Mouse (Mus musculus) CH12.LX (cell line): Measurements from ENCODE around the gene Cuta. TPM values are rescaled to one million over a fixed set of nuclear protein-coding genes. Genes with fewer than 3 reads are reported as not detected.
A peak's percentile ranks its signal among the peaks of the same experiment; 100 is the strongest.

Source experiments
- DNase-seq: peaks from one replicate; pipeline ENCODE4 v3.0.0-alpha.2; 2013; ENCODE audit errors: extremely low read depth
- H3K27ac ChIP-seq: 2 replicates; pipeline ENCODE4 v1.5.1; 2012; ENCODE audit warnings: low read depth, mild to moderate bottlenecking, control low read depth, moderate library complexity; ENCODE audit not compliant: insufficient read depth
- H3K27me3 ChIP-seq: replicated peaks from 2 replicates; pipeline ENCODE3; 2012; ENCODE audit warnings: inconsistent platforms
- H3K36me3 ChIP-seq, 2 experiments: replicated peaks in 1 of 2; 2 replicates each; pipeline versions ENCODE3 to v1.6.1; 2012; ENCODE audit warnings: inconsistent platforms in 1 of 2, low read length in 1 of 2, mild to moderate bottlenecking in 1 of 2, mixed read lengths in 1 of 2, moderate library complexity in 1 of 2; ENCODE audit not compliant: control insufficient read depth in 1 of 2, insufficient read depth in 1 of 2
- H3K4me1 ChIP-seq, 2 experiments: 2 replicates each; pipeline ENCODE4 v1.6.1; 2012; ENCODE audit warnings: inconsistent platforms in 1 of 2, moderate library complexity in 1 of 2; ENCODE audit not compliant: insufficient read depth in 2 of 2, control insufficient read depth in 1 of 2
- H3K4me2 ChIP-seq: 2 replicates; pipeline ENCODE4 v1.6.1; 2012; ENCODE audit warnings: low read depth, mild to moderate bottlenecking, control low read depth; ENCODE audit not compliant: poor library complexity, insufficient read depth, severe bottlenecking
- H3K4me3 ChIP-seq, 3 experiments: fragments of 150-350 bp in 1 of 3; sonication (generic) in 1 of 3; replicated peaks in 1 of 3; 2 replicates each; pipeline versions ENCODE3 to v1.5.1; 2011 to 2012; ENCODE audit warnings: low read depth in 2 of 3, low read length in 2 of 3, mild to moderate bottlenecking in 2 of 3, moderate library complexity in 2 of 3, control low read depth in 1 of 3, improper control_type of control experiment in 1 of 3, inconsistent platforms in 1 of 3, mixed read lengths in 1 of 3; ENCODE audit not compliant: poor library complexity in 1 of 3
- H3K79me2 ChIP-seq: replicated peaks from 2 replicates; pipeline ENCODE4 v1.6.1; 2012; ENCODE audit warnings: mild to moderate bottlenecking, moderate library complexity; ENCODE audit not compliant: control insufficient read depth, poor library complexity, insufficient read depth, severe bottlenecking; ENCODE audit errors: extremely low read depth
- H3K9ac ChIP-seq: 2 replicates; pipeline ENCODE4 v1.6.1; 2012; ENCODE audit warnings: low read depth, mild to moderate bottlenecking, control low read depth, moderate library complexity; ENCODE audit not compliant: insufficient read depth
- H3K9me3 ChIP-seq: replicated peaks from 2 replicates; pipeline ENCODE3; 2012; ENCODE audit warnings: low read length, inconsistent platforms, mixed read lengths
- BHLHE40 ChIP-seq: IDR thresholded peaks from 2 replicates; pipeline ENCODE4 v1.6.1; 2011; ENCODE audit warnings: mild to moderate bottlenecking, low read depth, low read length, improper control_type of control experiment
- CTCF ChIP-seq, 2 experiments: IDR thresholded peaks in 1 of 2; conservative IDR thresholded peaks in 1 of 2; 2 replicates each; pipeline ENCODE4 v1.5.1; 2011 to 2012; ENCODE audit warnings: low read depth in 2 of 2, low read length in 2 of 2, improper control_type of control experiment in 1 of 2, inconsistent platforms in 1 of 2, mild to moderate bottlenecking in 1 of 2, moderate library complexity in 1 of 2
- EP300 ChIP-seq: IDR thresholded peaks from 2 replicates; pipeline ENCODE4 v1.6.1; 2011; ENCODE audit warnings: low read length, improper control_type of control experiment
- GABPA ChIP-seq: IDR thresholded peaks from 2 replicates; pipeline ENCODE4 v1.6.1; 2012; ENCODE audit warnings: low read depth, low read length, improper control_type of control experiment, inconsistent platforms; ENCODE audit not compliant: insufficient replicate concordance
- HCFC1 ChIP-seq: IDR thresholded peaks from 2 replicates; pipeline ENCODE4 v1.6.1; 2012; ENCODE audit warnings: low read depth, mild to moderate bottlenecking, inconsistent platforms, low read length, improper control_type of control experiment
- IRF4 ChIP-seq: IDR thresholded peaks from 2 replicates; pipeline ENCODE4 v1.6.1; 2014; ENCODE audit warnings: low read depth, mild to moderate bottlenecking, inconsistent platforms, low read length, improper control_type of control experiment
- JUND ChIP-seq: conservative IDR thresholded peaks from 2 replicates; pipeline ENCODE4 v1.6.1; 2011; ENCODE audit warnings: low read depth, low read length, improper control_type of control experiment
- MAZ ChIP-seq: IDR thresholded peaks from 2 replicates; pipeline ENCODE4 v1.6.1; 2012; ENCODE audit warnings: low read depth, mild to moderate bottlenecking, inconsistent platforms, low read length, improper control_type of control experiment, moderate library complexity
- NRF1 ChIP-seq: IDR thresholded peaks from 2 replicates; pipeline ENCODE4 v1.6.1; 2014; ENCODE audit warnings: low read depth, mild to moderate bottlenecking, inconsistent platforms, low read length, improper control_type of control experiment, moderate library complexity
- POLR2A ChIP-seq: IDR thresholded peaks from 2 replicates; pipeline ENCODE4 v1.6.1; 2011; ENCODE audit warnings: low read depth, mild to moderate bottlenecking, improper control_type of control experiment, low read length
- SMC3 ChIP-seq: IDR thresholded peaks from 2 replicates; pipeline ENCODE4 v1.6.1; 2011; ENCODE audit warnings: low read depth, low read length, improper control_type of control experiment
- TBP ChIP-seq: conservative IDR thresholded peaks from 2 replicates; pipeline ENCODE4 v1.6.1; 2011; ENCODE audit warnings: low read depth, low read length, improper control_type of control experiment
- USF1 ChIP-seq: IDR thresholded peaks from 2 replicates; pipeline ENCODE4 v1.6.1; 2014; ENCODE audit warnings: low read depth, mild to moderate bottlenecking, inconsistent platforms, low read length, improper control_type of control experiment
- USF2 ChIP-seq: conservative IDR thresholded peaks from 2 replicates; pipeline ENCODE4 v1.6.1; 2011; ENCODE audit warnings: low read depth, low read length, improper control_type of control experiment
- ZKSCAN1 ChIP-seq: IDR thresholded peaks from 2 replicates; pipeline ENCODE4 v1.6.1; 2012; ENCODE audit warnings: low read depth, inconsistent platforms, low read length, improper control_type of control experiment, borderline replicate concordance
- ZMIZ1 ChIP-seq: IDR thresholded peaks from 2 replicates; pipeline ENCODE4 v1.6.1; 2012; ENCODE audit warnings: low read depth, mild to moderate bottlenecking, inconsistent platforms, low read length, improper control_type of control experiment
- ZNF384 ChIP-seq: IDR thresholded peaks from 2 replicates; pipeline ENCODE4 v1.6.1; 2012; ENCODE audit warnings: low read depth, low read length, improper control_type of control experiment, inconsistent platforms
- dilution Hi-C: fragments of 300-500 bp; cut with MboI; formaldehyde crosslinking; loops from 2 replicates; pipeline ENCODE4 v1.14.3; 2020; ENCODE audit warnings: low sequenced_read_pairs; ENCODE audit not compliant: extremely low pct_unique_long_range_greater_than_20kb, extremely low pct_ligation_motif_present
- in situ Hi-C: fragments of 300-500 bp; cut with MboI; formaldehyde crosslinking; loops from 3 replicates; pipeline ENCODE4 v1.14.3; 2019; ENCODE audit warnings: low sequenced_read_pairs, low pct_ligation_motif_present, low pct_unique_long_range_greater_than_20kb, mixed read lengths
- polyA plus RNA-seq: library from polyadenylated mRNA; unstranded; fragments of >175 nt; gene quantifications from 2 replicates; pipeline ENCODE4 v1.2.1, GENCODE M21; 2012; ENCODE audit warnings: low read depth; ENCODE audit not compliant: insufficient read length
- total RNA-seq, 2 experiments: library from RNA; depleted of rRNA; stranded (reverse); fragments of 300-350 nt in 1 of 2; fragments of >200 nt in 1 of 2; gene quantifications; 2 replicates each; pipeline ENCODE4 v1.2.3; 2012 to 2014

Cuta gene
- total and polyA plus RNA-seq, 3 experiments, result 30.5 to 121 (median 34.6) TPM

DNA sequence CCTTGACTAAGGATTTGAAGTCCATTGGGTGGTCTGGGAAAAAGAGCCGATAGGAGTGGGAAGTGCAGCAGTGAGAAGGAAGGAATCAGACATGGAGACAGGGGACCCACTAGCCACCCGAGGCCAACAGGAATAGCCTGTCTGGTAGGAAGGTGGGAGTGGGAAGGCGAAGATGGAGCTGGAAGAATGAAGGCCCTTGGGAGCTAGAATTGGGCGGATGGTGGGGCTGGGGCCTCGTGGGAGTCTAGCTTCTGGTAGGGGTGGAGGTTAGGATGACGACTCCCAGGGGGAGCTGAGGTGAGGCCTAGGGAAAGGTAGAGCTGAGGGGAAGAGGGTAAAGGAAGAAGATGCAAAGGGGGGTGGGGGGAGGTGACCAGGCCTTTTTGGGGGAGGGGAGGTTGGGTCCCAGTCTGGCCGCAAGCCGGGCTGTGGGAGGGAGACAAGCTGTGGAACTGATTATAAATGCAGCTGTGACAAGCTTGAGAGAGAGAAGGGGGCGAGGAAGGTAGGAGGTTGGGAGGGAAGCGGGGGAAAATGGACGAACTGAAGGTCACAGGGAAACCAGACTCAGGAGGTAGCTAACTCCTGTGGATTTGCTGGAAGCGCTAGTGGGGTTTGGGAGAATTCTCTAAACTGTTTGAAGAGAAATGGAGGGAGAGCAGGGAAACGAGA lies 6.6 kb upstream of the Cuta start:
- H3K4me2 ChIP-seq, result no peak overlapping the region
- no peak for TF ChIP-seq NRF1
- no peak for TF ChIP-seq IRF4
- TF ChIP-seq JUND, result no peak
- TF ChIP-seq ZKSCAN1, result no peak
- no peak for TF ChIP-seq EP300
- no peak for TF ChIP-seq MAZ
- no peak for TF ChIP-seq CTCF (conservative IDR thresholded peaks at IDR 0.05 in 1 of 2, IDR thresholded peaks at IDR 0.05 in 1 of 2; ENCODE audit: low read depth in 2 of 2, low read length in 2 of 2)
- no peak for TF ChIP-seq GABPA
- no peak for TF ChIP-seq TBP
- TF ChIP-seq POLR2A, result no peak
- TF ChIP-seq BHLHE40, result no peak
- no peak for TF ChIP-seq ZMIZ1
- TF ChIP-seq USF1, result no peak
- TF ChIP-seq, all 38 proteins: peak for 0
- Histone ChIP-seq H3K4me3 (no peak overlapping the region), H3K27me3 (peaks cover 76% of the 10 kb centered on the region), H3K9ac (no peak overlapping the region), H3K27ac (no peak overlapping the region), H3K9me3 (no peaks in the 10 kb centered on the region), H3K79me2 (no peaks in the 10 kb centered on the region), H3K4me1 (peaks cover 6 to 10% of the 10 kb centered on the region in 2 experiments; a peak in 3 of 4 replicates), H3K36me3 (no peaks in the 10 kb centered on the region)
- dilution Hi-C loops, result no loop called here
- in situ Hi-C loops, result no loop called here
- no peak for DNase-seq

DNA sequence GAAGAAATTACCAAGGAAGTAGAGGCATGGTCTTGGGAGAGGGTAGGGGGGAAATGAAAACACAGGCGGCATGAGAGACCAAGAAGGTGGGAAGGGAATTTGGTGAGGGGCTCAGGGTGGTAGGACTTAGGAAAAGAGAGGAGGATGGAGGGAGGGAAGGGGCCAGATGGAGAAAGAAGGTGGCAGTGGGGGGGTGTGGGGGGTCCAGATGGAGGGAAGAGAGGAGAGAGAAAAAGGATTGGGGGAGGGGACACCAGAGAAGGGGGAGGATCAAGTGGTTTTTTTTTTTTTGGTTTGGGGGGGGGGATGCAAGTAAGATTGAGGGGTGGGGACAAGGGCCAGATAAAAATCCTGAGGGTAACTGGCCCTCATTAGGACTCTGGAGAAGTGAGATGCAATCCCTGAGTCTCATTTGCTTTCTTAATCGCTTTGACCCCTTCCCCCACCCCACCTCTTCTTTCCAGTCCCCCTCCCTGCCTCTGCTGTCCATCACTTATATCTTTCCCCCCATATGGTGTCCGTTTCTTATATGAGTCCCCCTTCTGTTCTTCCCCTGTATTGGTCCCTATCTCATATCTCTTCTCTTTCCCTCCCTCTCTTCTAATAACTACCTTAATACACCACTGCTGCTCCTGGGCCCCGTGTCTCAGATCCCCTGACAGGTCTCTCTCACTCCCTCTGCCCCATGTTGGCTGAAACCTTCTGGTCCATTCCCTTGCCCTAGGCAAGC lies 2.6 kb upstream of the Cuta start:
- TF ChIP-seq BHLHE40, result no peak
- no peak for TF ChIP-seq SMC3
- no peak for TF ChIP-seq USF2
- TF ChIP-seq HCFC1, result peak; percentile 64; the same call in 1 of the 2 replicates
- no peak for TF ChIP-seq POLR2A
- TF ChIP-seq ZNF384, result no peak
- Histone ChIP-seq H3K9ac (peak overlapping the region; percentile 28; the same call in 1 of the 2 replicates), H3K36me3 (peaks cover 4 to 5% of the 10 kb centered on the region in 2 experiments), H3K4me3 (peak overlapping the region in 2 of 3 experiments; percentile 30 to 34), H3K79me2 (peaks cover 6% of the 10 kb centered on the region), H3K27me3 (peaks cover 44% of the 10 kb centered on the region), H3K4me1 (peaks cover 5 to 21% of the 10 kb centered on the region in 2 experiments; a peak in 3 of 4 replicates), H3K9me3 (no peaks in the 10 kb centered on the region), H3K4me2 (peak overlapping the region; percentile 50; the same call in 1 of the 2 replicates), H3K27ac (no peak overlapping the region)
- no peak for DNase-seq
- in situ Hi-C loops (no loop called here), dilution Hi-C loops (no loop called here)
